Mouse (Mus musculus): ENCODE data around the gene Tceanc.
"Not testable (repeated sequence)": the region's sequence is repeated elsewhere in the genome, so short reads cannot be mapped to it uniquely, and the experiment has no call there.

The Tceanc gene

DNA sequence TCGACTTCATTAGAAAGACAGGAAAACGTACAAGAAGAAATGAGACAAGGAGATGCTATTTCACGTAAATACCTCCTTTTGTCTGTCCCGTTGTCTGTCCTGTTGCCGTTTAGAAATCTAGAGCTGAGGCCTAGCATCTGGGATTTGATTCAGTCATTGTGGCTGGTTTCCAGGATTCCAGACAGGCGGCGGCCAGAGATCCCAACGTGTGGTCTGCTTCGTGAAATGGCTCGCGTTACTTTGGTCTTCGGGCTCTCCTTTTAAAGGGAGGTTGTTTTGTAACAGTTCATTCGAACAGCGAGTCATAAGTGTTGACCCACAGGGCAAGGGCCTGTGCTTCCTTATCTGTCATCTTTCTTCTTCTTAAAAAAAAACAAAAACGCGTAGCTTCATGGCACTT, at the start of gene Tceanc:
TSS of gene Tceanc (minus strand) at position 223 of the 400 bp plus-strand sequence.
- DNase-seq: no peak

DNA sequence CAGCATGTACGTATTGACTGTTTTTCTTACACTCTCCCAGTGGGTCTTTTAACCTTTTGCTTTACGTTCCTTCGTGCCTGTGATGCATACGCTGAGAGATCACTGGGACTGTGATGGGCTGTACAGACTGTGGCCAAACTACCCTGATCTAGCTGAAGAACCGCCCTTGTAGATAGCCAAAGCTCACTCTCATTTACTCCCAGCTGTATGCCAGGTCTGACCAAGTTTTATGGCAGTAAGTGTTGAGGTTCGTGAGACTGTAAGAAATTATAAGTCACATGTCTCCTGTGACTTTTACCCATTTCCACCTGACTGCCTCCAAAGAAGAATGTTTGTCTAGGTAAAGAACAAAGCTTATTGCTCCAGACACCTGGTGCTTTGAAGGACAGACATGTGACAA, 47.6 kb upstream of the Tceanc start:
- no peak for DNase-seq

DNA sequence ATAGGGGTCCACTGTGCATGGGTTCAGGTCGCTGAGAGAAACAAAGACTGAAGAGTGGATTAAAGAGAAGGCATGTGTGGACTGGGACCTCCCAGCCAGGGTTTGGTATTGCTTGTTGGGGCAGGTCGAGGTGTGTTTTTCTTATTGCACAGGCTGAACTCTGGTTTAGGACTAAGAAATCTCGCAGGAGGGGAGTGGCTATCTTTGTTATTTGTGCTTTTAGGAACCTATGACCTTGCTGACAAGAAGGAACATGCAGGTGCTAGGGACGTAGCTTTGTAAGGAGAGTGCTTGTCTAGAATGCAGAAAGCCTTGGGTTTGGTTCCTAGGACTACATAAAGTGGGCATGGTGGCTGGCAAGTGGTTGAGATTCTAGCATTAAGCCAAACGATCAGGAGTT, 47.0 kb upstream of the Tceanc start:
- no peak for DNase-seq

DNA sequence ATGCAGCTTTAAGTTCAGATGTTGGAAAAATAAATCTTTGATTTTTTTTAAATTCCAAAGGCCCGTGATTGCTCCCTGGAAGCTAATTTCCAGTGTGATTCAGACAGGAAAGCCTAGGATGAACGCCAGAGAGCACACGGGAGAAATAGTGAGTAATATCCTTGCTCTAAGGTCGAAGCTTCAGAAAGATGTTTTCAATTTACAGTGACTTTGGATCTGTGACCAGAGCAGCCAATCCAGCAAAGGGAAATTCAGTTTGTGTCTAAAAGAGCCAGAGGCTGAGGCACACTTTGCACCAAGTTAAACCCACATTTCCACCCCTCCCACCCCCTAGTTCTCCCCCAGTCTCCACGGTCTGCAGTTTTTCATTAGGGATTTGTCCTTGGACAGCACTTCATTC, 46.5 kb upstream of the Tceanc start:
- DNase-seq: no peak

DNA sequence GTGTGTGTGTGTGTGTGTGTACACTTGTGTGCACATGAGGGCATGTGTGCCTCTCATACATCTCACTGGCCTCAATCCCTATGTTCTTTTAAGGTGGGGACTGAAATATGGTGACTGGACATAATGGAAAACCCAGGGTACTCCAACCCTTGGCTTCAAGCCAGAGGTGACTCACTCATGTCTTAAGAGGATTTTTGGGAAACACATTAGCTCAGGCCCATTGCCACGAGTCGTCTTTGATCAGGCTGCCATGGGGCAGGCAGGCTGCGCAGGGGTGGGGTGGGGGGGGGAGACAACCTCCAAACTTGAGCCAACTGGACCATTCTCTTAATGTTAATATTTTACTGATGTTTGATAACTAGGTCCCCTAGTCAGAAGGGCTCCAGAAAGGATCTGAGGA, 41.0 kb upstream of the Tceanc start:
- DNase-seq: no peak

DNA sequence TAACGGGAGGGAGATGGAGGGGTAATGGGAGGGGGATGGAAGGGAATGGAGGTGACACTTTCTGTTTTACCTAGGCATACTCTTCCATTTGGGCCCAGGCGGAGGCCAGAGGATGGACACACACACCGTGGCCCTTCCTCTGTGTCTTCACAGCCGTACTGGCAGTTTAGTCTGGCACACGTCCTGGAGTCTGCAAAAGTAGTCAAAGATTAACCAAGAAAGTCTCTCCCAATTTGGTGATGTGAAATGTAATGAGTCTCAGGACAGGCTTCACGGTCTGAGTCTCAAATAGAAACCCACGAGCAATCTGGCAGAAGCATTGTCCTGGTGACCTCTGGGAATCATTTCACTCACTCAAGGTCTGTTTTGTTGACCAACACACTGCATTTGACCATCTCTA, 34.0 kb upstream of the Tceanc start:
- no peak for DNase-seq

DNA sequence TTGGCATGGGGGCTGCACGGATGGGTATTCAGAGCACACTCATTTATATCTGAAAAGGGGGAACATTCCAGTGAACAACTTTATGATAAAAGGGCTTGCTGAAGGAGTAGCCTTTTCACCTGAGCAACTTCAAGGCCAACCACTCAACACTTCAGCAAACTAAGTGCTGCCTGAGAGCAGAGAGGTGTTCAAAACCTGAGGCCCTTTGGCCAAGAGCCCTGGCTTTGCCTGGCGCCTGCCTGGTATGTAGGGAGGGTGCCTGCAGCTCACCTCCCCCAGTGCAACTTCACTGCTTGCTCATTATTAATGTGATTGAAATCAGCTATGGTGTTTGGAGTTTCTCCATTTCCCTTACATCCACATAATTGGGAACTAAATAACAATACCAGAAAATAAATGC, 28.1 kb upstream of the Tceanc start:
- DNase-seq: no peak

DNA sequence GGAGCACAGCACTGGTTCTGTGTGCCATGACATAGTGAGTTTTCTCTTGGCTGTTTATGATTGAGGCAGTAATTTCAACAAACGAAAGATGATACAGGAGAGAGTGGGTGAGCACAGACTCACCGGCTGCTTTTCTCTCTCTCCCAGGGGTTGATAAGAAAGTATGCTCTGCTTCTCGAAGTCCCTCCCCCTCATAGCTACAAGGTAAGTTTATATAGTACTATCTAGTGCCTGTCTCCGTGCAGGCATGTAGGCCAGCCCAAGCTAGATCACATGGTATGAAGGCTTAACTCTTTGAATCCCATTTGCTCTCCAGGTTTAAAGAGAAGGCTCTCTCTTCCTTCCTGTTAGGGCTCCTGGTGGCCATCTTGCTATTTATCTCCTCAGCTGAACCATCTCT, 16.8 kb upstream of the Tceanc start:
- no peak for DNase-seq

DNA sequence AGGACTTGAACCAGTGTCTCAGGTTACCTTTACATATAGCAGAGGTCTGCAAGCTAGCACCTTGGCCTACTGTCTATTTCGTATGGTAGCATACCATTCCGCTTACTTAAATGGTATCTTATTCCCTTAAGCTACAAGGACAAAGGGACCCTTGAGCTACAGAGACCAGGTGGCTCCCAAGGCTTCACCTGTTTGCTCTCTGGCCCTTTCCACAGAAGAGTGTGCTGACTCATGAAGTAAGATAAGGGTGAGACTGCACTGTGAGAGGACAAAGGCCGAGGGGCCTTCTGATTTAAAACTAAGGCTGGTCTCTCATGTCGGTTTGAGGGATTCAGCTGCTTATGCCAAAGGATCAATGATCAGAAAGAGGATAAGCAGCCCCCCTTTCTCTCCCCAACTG, 15.1 kb upstream of the Tceanc start:
- DNase-seq: no peak

DNA sequence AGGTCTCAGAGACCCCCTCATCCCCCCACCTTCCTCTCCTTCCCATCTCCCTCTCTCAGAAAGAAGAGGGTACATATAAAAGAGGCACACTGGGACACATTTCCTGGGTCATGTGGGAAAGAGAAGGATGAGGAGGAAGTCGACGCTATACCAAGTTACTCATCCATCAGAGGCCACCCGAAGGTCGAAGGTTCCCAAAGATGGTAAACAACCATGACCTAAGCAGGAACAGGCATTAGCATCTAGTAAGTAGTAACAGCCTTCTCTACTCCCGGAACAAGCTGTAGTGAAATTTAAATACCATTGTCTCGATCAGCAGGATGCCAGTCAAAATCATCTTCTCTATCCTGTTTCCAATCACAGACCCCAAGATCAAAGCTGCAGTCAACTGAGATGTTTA, 13.3 kb upstream of the Tceanc start:
- DNase-seq: no peak

DNA sequence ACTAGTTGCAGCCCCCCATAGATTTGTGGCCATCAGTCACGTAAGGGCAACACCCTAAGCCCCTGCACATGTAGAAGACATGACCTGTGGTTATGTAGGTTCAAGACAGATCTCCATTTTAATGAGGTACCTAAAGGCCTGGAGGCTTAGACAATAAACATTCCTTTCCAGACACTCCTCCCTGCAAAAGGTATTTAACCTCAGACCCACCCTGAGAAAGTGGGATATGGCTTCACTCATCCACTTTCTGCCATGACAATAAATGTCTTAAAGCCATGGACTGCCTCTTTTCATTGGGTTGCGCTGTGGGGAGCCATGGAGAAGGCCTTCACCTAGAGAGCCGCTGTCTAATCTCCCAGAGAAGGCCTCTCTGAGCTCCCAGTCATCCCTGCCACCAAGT, 9.8 kb upstream of the Tceanc start:
- no peak for DNase-seq

DNA sequence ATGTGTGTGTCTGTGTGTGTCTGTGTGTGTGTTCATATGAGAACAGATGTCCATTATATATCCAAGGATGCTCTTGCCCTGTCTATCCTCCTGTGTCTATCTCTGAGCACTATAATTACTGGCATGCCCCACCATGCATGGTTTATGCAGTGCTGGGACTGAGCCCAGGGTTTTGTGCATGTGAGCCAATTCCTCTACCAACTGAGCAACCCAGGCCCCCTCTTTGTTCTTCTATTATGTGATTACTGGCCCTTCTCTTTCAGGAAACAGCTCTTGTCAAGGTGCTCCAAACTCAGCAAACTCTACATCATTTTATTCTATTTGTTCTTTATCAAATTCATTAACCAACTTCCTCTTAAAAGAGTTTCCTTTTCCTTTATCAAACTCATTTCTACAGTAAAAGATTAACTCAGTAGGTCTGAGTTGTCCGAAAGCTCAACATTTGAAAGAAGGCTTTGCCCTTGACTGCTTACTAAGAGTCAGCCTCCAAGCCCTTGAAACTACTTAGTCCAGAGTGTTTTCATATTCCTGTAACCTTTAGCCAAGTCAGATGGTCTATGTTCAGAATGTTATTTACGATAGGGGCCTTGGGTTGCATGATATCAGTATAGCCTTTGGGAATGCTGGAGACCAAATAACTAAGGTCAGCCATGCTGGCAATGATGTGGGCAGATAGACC, 7.4 kb upstream of the Tceanc start:
- DNase-seq: no peak

DNA sequence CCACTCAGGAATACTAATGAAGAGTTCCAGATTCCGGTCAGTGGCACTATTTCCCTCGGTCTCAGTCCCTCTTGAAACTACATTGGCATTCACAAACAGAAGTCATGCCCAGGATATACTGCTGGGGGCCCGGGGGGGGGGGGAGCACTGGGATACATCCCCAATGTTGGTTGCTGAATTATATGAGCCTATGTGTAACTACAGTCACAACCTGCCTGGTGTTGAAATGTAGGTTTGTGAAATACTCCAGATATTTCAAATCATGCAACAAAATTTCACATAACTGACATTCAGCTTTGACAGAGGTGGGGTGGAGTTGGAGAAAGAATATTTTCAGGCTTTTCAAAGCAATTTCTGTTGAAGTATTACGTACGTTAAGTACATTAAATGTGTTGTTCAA, 2.4 kb upstream of the Tceanc start:
- DNase-seq: no peak

DNA sequence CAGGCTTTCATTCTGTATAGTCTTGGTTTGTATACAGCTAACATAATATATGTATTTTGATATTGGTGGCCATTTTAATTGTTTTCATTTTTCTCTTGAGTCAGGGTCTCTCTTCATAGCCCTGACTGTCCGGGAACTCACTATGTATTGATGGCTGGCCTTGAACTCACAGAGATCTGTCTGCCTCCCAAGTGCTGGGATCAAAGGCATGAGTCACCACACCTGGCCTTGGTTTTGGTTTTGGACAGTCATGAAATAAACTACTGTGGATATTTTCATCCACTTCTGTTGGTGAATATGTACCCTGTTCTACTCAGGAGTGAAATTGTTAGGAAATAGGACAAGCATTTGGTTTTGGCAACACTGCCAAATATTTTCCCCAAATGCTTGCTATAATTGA, 1.7 kb downstream of the Tceanc start:
- no peak for DNase-seq

DNA sequence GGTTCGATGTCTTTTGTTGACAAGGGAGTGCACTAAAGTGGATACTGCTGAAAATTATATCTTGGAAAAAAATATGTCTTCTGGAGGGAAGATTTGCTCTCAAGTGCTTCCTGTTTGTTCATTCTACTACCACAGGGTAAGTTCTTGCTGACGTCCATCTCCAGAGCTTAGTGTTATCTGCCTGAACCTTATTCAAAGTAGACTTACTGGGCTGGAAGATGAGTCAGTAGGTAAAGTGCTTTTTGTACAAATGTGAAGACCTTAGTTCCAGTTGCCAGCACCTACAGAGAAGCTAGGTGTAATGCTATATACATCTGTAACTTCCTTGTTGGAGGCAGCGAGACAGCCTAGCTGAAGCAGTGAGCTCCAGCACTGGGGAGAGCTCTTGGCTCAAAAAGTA, 2.4 kb downstream of the Tceanc start:
- DNase-seq: no peak

DNA sequence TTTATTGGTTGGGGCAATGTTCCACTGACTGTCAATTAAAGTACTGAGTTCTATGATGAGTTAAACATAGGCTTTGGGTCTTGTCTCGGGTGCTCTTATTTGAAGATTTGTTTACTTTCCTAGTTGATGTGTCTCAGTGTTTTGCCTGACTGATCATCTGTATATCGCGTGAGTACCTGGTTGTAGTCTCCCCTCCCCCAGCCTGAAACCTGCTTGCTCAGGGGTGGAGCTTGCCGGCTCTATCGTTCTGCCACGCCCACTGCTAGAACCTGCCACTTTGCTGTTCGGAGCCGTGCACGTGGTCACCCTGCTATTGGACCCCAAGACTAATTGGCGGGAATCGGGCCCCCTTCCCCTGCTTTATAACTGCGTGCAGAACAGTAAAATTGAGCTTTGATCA, 4.3 kb downstream of the Tceanc start:
- DNase-seq: not testable (repeated sequence)

DNA sequence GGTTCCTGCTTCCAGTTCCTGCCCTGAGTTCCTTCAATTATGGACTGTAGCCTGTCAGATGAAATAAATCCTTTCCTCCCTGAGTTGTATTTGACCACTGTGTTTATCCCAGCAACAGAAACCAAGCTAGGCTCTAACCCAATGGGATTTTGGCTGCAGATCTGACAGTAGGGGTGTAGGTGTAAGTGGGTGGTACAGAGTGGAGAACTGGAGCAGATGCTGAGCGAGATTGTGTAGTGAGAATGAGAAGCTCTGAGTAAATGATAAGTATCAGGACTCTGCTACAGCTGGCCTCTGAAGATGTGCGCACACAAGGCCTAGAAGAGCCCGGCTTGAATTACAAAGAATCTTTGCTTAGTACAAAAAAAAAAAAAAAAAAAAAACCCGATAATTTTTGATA, 6.3 kb downstream of the Tceanc start:
- DNase-seq: no peak

DNA sequence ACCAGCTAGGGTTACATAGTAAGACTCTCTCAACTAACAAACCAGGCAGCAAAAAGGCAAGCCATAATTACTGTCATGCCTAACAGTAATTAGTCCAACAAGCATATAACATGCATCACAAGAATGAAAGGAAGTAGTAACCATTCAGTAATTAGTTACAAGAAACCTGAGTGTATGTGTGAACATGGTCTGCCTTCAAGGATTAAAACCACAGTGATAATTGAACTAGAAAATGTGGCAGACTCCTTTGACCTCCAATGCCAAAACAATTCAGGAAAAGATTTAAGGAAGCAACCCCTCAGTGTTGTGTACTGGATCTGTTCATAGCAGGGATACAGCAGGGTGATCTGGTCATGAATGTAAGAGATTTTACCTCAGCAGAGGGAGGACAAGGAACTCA, 7.3 kb downstream of the Tceanc start:
- no peak for DNase-seq

DNA sequence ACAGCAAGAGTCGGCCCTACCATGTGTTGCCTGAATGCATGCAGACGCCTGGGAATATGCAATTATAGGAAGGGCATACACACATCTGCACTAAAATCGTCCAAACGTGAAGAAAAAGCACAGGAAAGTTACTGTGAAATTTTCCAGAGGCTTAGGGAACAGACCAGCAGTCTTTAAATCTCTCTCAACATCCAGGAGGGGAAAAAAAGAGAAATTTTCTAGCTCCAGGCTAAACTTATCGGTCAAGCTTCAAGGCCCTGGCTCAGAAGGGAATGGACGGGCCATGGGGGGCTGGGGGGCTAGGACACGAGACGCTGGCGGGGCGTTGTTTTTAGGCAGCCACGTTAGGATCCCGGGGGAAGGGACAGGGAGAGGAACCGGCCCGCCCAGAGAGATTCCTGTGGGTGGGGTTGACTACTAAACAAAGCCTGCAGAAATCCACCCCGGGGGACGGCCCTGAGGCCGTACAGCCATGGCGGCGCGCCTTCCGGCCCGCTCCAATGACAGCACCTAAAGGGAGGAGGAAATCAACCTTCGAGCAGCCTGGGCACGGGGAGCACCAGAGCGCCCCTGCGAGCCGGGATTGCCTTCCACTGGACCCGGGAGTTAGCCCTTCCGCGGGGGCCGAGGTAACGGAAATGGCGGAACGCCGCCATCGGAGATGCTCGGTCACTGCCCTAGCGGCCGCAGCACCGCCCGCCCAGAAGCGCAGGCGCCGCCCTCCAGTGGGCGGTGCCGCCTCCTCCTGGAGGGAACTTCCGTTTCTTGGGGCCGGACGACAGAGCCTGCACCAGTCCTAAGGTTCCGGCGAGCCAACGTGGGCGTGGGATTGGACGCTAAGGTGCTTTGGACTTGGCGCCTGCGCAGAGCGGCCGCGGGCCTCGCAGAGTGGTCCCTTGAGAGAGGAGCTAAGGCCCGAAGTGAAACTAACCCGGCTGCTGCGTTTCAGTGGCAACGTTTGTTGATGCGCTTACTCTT, 8.3 kb downstream of the Tceanc start:
- peak; percentile 92 for DNase-seq

DNA sequence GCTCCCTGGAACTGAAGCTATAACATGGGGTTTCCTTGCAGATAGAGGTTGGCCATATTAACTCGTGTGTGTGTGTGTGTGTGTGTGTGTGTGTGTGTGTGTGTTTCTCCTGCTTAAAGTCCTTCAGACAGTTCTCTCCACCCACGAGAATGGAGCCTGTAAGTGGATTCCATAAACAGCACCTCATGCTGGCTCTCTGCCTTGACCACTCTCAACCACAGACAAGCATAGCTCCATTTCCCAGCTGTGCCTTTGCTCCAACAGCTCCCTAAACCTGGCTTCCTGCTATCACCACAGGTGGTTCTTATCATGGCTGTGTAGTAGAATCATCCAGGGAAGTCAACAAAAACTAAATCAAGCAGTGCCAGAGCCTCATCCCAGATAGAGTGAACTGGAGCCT, 13.9 kb downstream of the Tceanc start:
- no peak for DNase-seq

DNA sequence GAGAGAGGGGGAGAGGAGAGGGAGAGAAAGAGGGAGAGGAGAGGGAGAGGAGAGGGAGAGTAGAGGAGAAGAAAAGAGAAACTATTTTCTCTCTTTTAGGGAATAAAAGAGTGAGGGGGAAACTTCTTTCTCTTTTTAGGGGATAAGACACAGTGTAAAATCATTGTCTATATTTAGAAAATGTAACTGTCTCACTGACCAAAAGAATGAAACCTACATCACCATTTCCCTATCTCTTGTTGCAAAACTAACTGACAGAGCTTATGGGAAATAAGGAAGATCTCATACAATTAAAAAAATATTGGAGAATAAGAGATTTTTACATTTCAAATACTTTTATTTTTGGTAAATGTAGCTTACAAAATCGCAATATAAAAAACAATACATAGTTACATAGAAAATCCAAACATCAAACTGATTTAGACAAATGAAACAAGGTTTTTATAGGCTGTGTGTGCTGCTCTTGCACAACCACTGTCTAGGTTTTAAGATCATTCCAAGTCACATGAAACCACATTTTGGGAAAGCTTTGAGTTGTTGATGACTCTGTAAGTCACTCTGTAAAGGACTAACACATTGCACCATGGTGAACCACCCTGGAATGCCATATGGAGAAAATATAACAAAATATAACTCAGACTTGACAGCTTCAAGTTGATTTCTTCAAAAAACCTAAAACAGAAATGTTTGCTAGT, 18.7 kb downstream of the Tceanc start:
- DNase-seq: no peak

DNA sequence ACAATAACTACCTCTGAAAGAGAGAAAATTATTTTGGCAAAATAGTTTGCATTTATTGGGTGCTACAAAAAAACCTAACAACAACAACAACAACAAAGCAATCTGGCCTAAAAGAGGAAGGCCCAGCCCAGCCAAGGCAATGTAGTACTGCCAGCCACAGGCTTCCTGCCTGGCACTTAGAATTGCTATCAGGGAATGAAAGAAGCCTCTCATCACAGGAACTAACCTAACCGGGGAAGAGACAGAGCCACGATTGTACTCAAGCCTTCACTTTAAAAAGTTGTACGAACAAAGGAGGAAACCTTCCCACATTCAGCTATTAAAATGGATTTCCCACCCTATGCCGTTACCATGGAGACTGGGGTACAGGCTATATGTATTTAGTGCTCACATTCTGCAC, 20.6 kb downstream of the Tceanc start:
- no peak for DNase-seq

DNA sequence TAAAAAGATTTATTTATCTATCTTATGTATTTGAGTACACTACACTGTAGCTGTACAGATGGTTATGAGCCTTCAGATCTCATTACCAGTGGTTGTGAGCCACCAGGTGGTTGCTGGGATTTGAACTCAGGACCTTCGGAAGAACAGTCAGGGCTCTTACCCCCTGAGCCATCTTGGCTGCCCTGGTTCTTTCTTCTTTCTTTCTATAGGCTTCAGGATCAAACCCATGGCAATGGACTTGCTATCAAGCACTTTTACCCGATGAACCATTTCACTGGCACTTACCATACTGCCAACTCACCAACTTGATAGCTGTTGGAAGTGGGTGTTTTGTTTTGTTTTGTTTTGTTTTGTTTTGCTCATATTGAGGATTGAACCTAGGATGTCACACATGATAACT, 23.3 kb downstream of the Tceanc start:
- DNase-seq: no peak
